Mouse (Mus musculus) bone marrow, adult 2 months (tissue): ENCODE measurements around the gene Taar2.

Experiments
- CTCF ChIP-seq: fragments of 200-500 bp; IDR thresholded peaks from 2 replicates; pipeline ENCODE4 v1.5.1; 2011; ENCODE audit warnings: low read length, control low read depth; ENCODE audit not compliant: control insufficient read depth, insufficient read depth
- POLR2A ChIP-seq: fragments of 200-500 bp; IDR thresholded peaks from 2 replicates; pipeline ENCODE4 v1.6.1; 2011; ENCODE audit warnings: low read depth, mild to moderate bottlenecking, control low read depth, low read length, borderline replicate concordance; ENCODE audit not compliant: control insufficient read depth

- TF ChIP-seq POLR2A = no peak
- no peak for TF ChIP-seq CTCF
These were observed 759 bp upstream of the Taar2 start for GRCm38 (mm10) chr10:23937613-23938012.
